In the genomic region with DNA sequence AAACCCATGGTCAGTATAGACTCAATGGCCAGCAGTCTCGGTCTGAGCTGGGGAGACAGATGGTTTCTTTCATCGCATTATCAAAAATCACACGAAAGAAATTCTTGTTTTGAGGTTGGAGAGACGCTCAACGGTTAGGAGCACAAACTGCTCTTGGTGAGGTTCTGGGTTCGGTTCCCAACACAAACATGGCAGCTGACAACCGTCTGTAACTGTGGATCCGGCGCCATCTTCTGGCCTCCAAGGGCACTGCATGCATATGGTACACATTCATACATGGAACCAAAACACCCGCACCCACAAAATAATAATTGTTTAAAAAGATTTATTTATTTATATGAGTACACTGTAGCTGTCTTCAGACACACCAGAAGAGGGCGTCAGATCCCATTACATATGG, we compare ENCODE assay signal across 14 mouse cellular contexts. TPM values are rescaled to one million over a fixed set of nuclear protein-coding genes. Genes with fewer than 3 reads are reported as not detected.
DNase-seq lines count a peak whose midpoint lies in the region; ATAC-seq and TF ChIP-seq lines count a peak whose summit lies in the region.
"Had no signal": no experiment of that assay in that cellular context is flagged by ENCODE, and none has a peak within 500 bp of the region (broad histone marks: within the 10 kb centered on the region; RNA-seq: fewer than 3 reads in every experiment).

No protein-coding gene starts in this region.

- no peak for ATAC-seq in liver, postnatal 0 days

- no peaks in the 10 kb centered on the region for H3K27me3 ChIP-seq in cerebellum, adult 2 months (ENCODE audit: control insufficient read depth, insufficient read depth, low read length)
- H3K27me3 ChIP-seq in liver, postnatal 0 days (ENCODE audit: insufficient read depth, low read length): no peaks in the 10 kb centered on the region
- H3K27me3 ChIP-seq: embryonic facial prominence, embryonic 12.5 days; midbrain, embryonic 12.5 days; neural tube, embryonic 13.5 days had no signal

- no peak overlapping the region for H3K4me2 ChIP-seq in liver, postnatal 0 days (ENCODE audit: low read depth, low read length)
- H3K4me2 ChIP-seq: embryonic facial prominence, embryonic 12.5 days; heart, embryonic 15.5 days; lung, embryonic 15.5 days; midbrain, embryonic 12.5 days; neural tube, embryonic 13.5 days had no signal

- no peak for DNase-seq in cerebellum, adult 2 months
- no peak for DNase-seq in cerebellum, adult 11-12 months
- no peak for DNase-seq in liver, postnatal 0 days
- DNase-seq in liver (no peak), A20 (ENCODE audit: low read depth, low spot score) (peak; percentile 22), ZHBTc4 (ENCODE audit: low read depth, low spot score) (peak; percentile 64)
- DNase-seq in spleen, postnatal 14 days (ENCODE audit: low spot score in 2 of 2): no peak
- no peak for DNase-seq in right cerebral cortex, postnatal 25 days
- DNase-seq: gastrocnemius, postnatal 14 days had no signal

- no peak overlapping the region for H3K9ac ChIP-seq in liver, postnatal 0 days (replicated peaks)
- H3K9ac ChIP-seq: embryonic facial prominence, embryonic 12.5 days; heart, embryonic 15.5 days; lung, embryonic 15.5 days; midbrain, embryonic 12.5 days; neural tube, embryonic 13.5 days had no signal

- no peak for TF ChIP-seq EP300 in liver, postnatal 0 days (IDR thresholded peaks at IDR 0.05; ENCODE audit: low read depth)

- no peak for TF ChIP-seq POLR2A in cerebellum, adult 2 months (IDR thresholded peaks at IDR 0.05; ENCODE audit: borderline replicate concordance, insufficient read depth, low read length)

- no peaks in the 10 kb centered on the region for H3K36me3 ChIP-seq in liver, postnatal 0 days (replicated peaks; ENCODE audit: insufficient read depth, low read length)
- H3K36me3 ChIP-seq: embryonic facial prominence, embryonic 12.5 days; heart, embryonic 15.5 days; lung, embryonic 15.5 days; midbrain, embryonic 12.5 days; neural tube, embryonic 13.5 days had no signal

- no peaks in the 10 kb centered on the region for H3K9me3 ChIP-seq in liver, postnatal 0 days (ENCODE audit: low read length)
- H3K9me3 ChIP-seq: embryonic facial prominence, embryonic 12.5 days; heart, embryonic 15.5 days; lung, embryonic 15.5 days; midbrain, embryonic 12.5 days; neural tube, embryonic 13.5 days had no signal

- TF ChIP-seq CTCF in cerebellum, adult 2 months (IDR thresholded peaks at IDR 0.05; ENCODE audit: borderline replicate concordance, insufficient read depth, low read depth, low read length): peak; percentile 21; the same call in 1 of the 2 replicates
- TF ChIP-seq CTCF in liver, postnatal 0 days (IDR thresholded peaks at IDR 0.05; ENCODE audit: low read depth): peak; percentile 52

- H3K27ac ChIP-seq in cerebellum, adult 2 months (ENCODE audit: insufficient read depth, low read length): no peak overlapping the region
- H3K27ac ChIP-seq in liver, postnatal 0 days (ENCODE audit: low read depth): no peak overlapping the region
- H3K27ac ChIP-seq: embryonic facial prominence, embryonic 12.5 days; heart, embryonic 15.5 days; lung, embryonic 15.5 days; midbrain, embryonic 12.5 days; neural tube, embryonic 13.5 days had no signal

- 83% methylated on average over 11 of the region's 11 CpGs for WGBS in cerebellum, adult 2 months
- WGBS in liver, postnatal 0 days (ENCODE audit: insufficient replicate concordance): 80% methylated on average over 11 of the region's 11 CpGs

- no peaks in the 10 kb centered on the region for H3K4me1 ChIP-seq in cerebellum, adult 2 months (ENCODE audit: control insufficient read depth, insufficient read depth, low read length)
- no peaks in the 10 kb centered on the region for H3K4me1 ChIP-seq in liver, postnatal 0 days (ENCODE audit: insufficient read depth)
- H3K4me1 ChIP-seq: embryonic facial prominence, embryonic 12.5 days; heart, embryonic 15.5 days; lung, embryonic 15.5 days; neural tube, embryonic 13.5 days had no signal

- no peak overlapping the region for H3K4me3 ChIP-seq in cerebellum, adult 2 months (replicated peaks; ENCODE audit: insufficient read depth, low read depth, low read length)
- no peak overlapping the region for H3K4me3 ChIP-seq in liver, postnatal 0 days (ENCODE audit: low read depth, low read length)
- H3K4me3 ChIP-seq: embryonic facial prominence, embryonic 12.5 days; heart, embryonic 15.5 days; lung, embryonic 15.5 days; midbrain, embryonic 12.5 days; neural tube, embryonic 13.5 days had no signal

RNA-seq across cellular contexts. Expression of a gene that starts 10.6 kb away (rescaled TPM):
- 9.0 and 13.1 TPM in 2 replicates for polyA plus RNA-seq in cerebellum, adult 2 months (2012; rRNA removed)
- polyA plus RNA-seq in liver, postnatal 0 days (2015; fragmentation: Nextera tagmentation; extraction: Ambion mirVana): 1.3 and 1.6 TPM in 2 replicates

RNA-seq across cellular contexts. Expression of a gene that starts 30.9 kb away (rescaled TPM):
- polyA plus RNA-seq in cerebellum, adult 2 months (2012; rRNA removed): 6.5 and 8.3 TPM in 2 replicates
- polyA plus RNA-seq in liver, postnatal 0 days (2015; fragmentation: Nextera tagmentation; extraction: Ambion mirVana): 29.5 and 31.5 TPM in 2 replicates

RNA-seq across cellular contexts. Expression of a gene that starts 43.0 kb away (rescaled TPM):
- 30.1 and 31.2 TPM in 2 replicates for polyA plus RNA-seq in cerebellum, adult 2 months (2012; rRNA removed)
- polyA plus RNA-seq in liver, postnatal 0 days (2015; fragmentation: Nextera tagmentation; extraction: Ambion mirVana): 1.0 and 1.1 TPM in 2 replicates

RNA-seq across cellular contexts. Expression of a gene that starts 49.2 kb away (rescaled TPM):
- 3.0 and 4.1 TPM in 2 replicates for polyA plus RNA-seq in cerebellum, adult 2 months (2012; rRNA removed)
- polyA plus RNA-seq in liver, postnatal 0 days (2015; fragmentation: Nextera tagmentation; extraction: Ambion mirVana): 16.2 and 20.3 TPM in 2 replicates

Comparison
In these comparisons a context has a peak if more than half of its experiments do, and no peak if none do; other contexts are left out.
1. DNase-seq: peak in A20 (single experiment) and ZHBTc4 (single experiment); none in cerebellum, adult 2 months (0 of 2), cerebellum, adult 11-12 months (single experiment), liver, postnatal 0 days (single experiment), liver (single experiment), spleen, postnatal 14 days (0 of 2) and right cerebral cortex, postnatal 25 days (single experiment).
2. RNA of a gene that starts 43.0 kb away (polyA plus RNA-seq): 30.1 to 31.2 TPM in cerebellum, adult 2 months; 1.0 to 1.1 TPM in liver, postnatal 0 days; every median in the first group is over 10 times any median in the second.